Mouse (Mus musculus) heart, adult 2 months (tissue): Measurements from ENCODE around the gene Tmem220.

Source experiments
- CTCF ChIP-seq: fragments of 200-600 bp; IDR thresholded peaks from 2 replicates; pipeline ENCODE4 v1.8.1; 2022; ENCODE audit warnings: antibody characterized with exemption, mild to moderate bottlenecking, moderate library complexity
- EP300 ChIP-seq: fragments of 200-500 bp; IDR thresholded peaks from 2 replicates; pipeline ENCODE4 v1.6.1; 2011; ENCODE audit warnings: low read depth, low read length, control low read depth; ENCODE audit not compliant: insufficient read depth
- POLR2A ChIP-seq: fragments of 200-500 bp; IDR thresholded peaks from 2 replicates; pipeline ENCODE4 v1.6.1; 2011; ENCODE audit warnings: mild to moderate bottlenecking, low read depth, low read length, control low read depth; ENCODE audit not compliant: insufficient read depth

DNA sequence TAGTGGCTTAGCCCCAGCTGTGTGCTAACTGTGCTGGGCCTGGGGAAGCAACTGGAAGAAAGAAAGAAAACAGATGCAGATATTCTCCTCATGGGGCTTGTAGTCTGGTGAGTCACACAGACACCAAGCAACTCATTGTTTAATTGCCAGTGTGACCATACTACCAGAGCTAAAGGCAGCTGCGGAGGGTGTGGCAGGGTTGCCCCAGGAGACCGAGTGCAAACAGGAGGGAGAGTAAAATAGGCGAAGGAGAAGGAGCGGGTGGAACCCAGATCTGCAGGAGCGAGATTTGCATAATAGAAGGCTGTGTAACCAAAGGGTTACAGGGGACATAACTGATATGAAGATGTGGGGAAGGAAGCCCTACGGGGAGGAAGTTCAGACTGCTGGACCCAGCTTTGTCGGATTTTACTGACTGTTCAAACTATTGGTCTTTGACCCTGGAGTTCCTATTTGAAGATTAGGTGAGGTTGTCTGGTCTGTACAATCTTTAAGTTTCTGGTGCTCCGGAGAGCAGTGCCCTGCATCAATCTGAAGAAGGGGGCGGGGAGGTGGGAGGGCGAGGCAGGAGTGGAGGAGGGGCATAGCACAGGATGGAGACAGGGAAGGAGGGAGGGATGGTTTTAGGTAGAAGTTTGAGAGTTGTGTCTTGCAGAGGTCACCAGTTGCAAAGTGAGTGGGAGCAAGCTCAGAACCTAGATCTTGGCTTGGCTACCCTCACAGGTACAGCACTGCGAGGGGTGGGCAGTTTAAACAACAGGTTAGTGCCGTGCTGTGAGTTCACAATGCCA lies 7.0 kb upstream of the Tmem220 start:
- TF ChIP-seq POLR2A (no peak), CTCF (no peak), EP300 (no peak)
